Mouse (Mus musculus) Patski (cell line): ENCODE measurements around the gene Sel1l3. TPM values are rescaled to one million over a fixed set of nuclear protein-coding genes. Genes with fewer than 3 reads are reported as not detected.

Experiments used
- ATAC-seq: fragments of 100-300 bp; one replicate; pipeline ENCODE4 v1.8.0; 2021
- CTCF ChIA-PET: fragments of 350-600 bp; sonication (Branson Sonifier 250); formaldehyde crosslinking; loops from one replicate; lab custom pipeline; 2022; ENCODE audit warnings: inconsistent platforms; lab: Charles Lee
- POLR2A ChIA-PET: fragments of 350-600 bp; sonication (Branson Sonifier 250); formaldehyde crosslinking; loops from one replicate; lab custom pipeline; 2022; ENCODE audit warnings: antibody characterized with exemption, inconsistent platforms; lab: Charles Lee
- DNase-seq: peaks from one replicate; pipeline ENCODE4 v3.0.0-alpha.2; 2011; ENCODE audit warnings: low read depth, low spot score
- H3K27me3 ChIP-seq: fragments of 371-371 bp; one replicate; pipeline ENCODE4 v1.5.1; 2021
- CTCF ChIP-seq: fragments of 100-300 bp; IDR thresholded peaks from one replicate; pipeline ENCODE4 v1.5.1; 2021
- in situ Hi-C: fragments of 300-500 bp; cut with MboI; formaldehyde crosslinking; loops from 3 replicates; pipeline ENCODE4 v1.11.1; 2018; ENCODE audit warnings: low pct_unique_long_range_greater_than_20kb, mixed read lengths
- polyA plus RNA-seq: library from polyadenylated mRNA; unstranded; gene quantifications from one replicate; pipeline ENCODE4 v1.2.3, GENCODE M21; 2021

Sel1l3 gene
- polyA plus RNA-seq, 1 experiment from 2014 or later, result 8.1 TPM

DNA sequence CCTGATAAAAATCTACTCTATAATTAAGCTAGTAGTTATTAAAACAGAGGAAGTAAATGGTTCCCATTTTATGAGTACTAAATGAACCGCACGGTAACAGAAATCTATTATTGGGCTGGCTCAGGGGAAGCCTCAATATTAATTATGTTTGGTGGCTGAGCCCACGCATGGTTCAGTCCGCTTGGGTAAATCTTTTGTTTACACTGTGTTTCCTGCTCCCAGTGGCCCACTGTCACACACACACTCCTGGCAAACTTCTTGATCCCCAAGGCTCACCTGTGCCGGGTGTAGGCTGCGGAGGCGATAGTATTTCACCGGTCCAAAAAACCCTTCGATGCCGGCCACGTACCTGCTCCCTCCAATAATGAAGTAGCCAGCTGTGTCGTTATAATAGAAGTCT lies 39.3 kb downstream of the Sel1l3 start:
- DNase-seq (no peak), ATAC-seq (no peak)
- H3K27me3 ChIP-seq, result no peaks in the 10 kb centered on the region
- POLR2A ChIA-PET, result interaction anchor here (0.7 kb wide), 1 partner anchor 445 kb away, joined by 3 read pairs; no protein-coding TSS in a partner anchor
- CTCF ChIA-PET, result interaction anchor here (0.7 kb wide), 1 partner anchor 8 kb away, joined by 3 read pairs; no protein-coding TSS in a partner anchor
- no peak for TF ChIP-seq CTCF
- in situ Hi-C loops, result no loop called here

DNA sequence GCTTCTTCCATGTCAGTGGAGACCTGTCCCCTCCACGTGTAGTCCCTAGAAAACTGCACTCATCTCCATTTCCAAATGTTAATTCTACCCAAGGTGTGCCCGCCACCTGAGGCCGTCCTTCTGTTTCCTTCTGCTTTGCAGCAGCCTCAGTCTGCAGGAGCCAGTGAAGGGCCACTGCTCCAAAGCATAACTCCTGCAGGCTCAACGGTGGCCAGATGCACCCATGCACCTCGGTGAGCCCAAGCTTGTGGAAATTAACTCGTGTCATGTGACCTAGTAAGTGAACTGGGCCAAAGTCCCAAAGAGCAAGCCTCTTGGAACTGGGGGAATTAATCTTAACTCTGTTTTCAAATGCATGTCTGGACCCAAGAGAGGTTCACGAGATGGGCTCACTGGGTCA lies 40.8 kb downstream of the Sel1l3 start:
- CTCF ChIA-PET, result interaction anchor here (1.3 to 2.5 kb wide), 3 partner anchors 8 to 10 kb away, joined by 3 to 7 read pairs (median 4); no protein-coding TSS in a partner anchor
- in situ Hi-C loops, result no loop called here
- ATAC-seq, result no peak

DNA sequence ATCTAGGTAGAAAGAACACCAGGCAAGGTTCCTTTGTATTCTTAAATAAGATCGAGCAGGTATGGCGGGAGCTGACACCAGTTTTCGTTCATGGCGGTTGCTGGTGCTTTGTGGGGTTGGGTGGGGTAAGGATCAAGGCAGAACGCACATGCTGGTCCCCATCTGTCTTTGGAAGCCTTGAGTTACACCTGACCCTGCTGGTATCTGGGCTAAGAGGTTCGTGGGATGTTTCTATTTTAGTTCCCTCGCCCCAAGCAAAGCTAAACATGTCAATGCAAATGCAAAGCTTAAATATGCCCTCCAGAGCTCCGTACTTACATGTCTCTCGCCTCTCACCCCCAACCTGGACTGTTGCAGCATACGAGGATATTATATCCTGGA lies 41.5 kb downstream of the Sel1l3 start:
- H3K27me3 ChIP-seq, result no peaks in the 10 kb centered on the region
- no peak for TF ChIP-seq CTCF
- in situ Hi-C loops, result no loop called here
- ChIA-PET CTCF (interaction anchor here (1.6 to 2.5 kb wide), 2 partner anchors 9 to 11 kb away, joined by 4 to 7 read pairs; no protein-coding TSS in a partner anchor), POLR2A (no interaction called here)
- no peak for ATAC-seq
- no peak for DNase-seq

More for the DNA sequence above, 40.8 kb downstream of the Sel1l3 start:
- no peak for TF ChIP-seq CTCF
- no peak for DNase-seq
- POLR2A ChIA-PET, result no interaction called here
- no peaks in the 10 kb centered on the region for H3K27me3 ChIP-seq

DNA sequence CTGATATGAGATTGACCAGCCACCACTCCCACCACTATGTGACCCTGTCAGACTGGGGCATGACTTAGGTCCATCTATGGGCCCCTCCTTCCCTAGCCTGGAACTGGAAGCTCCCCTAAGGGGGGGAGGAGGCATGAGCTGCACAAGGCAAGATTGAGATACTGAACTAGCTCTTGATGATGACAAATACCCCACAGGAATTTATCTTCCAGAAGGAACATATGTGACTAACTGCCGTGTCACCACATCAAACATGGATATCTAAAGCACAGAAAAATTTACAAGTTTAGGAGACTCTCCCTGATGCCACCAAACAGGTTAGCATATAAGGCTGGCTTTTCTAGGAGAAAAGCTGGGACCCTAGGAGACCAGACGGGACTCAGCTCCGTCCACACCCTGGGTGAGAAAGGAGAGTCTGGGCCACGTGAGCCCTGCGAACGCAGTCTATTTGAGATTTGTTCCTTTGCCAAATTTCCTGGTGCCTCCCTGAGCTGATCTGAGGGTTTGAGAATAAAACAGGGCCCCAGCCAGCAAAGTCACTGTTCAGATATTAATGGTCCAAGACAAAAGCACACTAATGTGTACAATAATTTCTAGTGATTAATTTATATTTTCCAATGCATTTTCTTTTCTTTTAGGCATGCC lies 42.0 kb downstream of the Sel1l3 start:
- in situ Hi-C loops, result no loop called here
- no peak for DNase-seq
- no peak for ATAC-seq
- POLR2A ChIA-PET, result no interaction called here
- TF ChIP-seq CTCF, result no peak
- CTCF ChIA-PET, result interaction anchor here (1.0 to 2.5 kb wide), 3 partner anchors 9 to 39 kb away, joined by 3 to 7 read pairs (median 4); no protein-coding TSS in a partner anchor
- H3K27me3 ChIP-seq, result no peaks in the 10 kb centered on the region

DNA sequence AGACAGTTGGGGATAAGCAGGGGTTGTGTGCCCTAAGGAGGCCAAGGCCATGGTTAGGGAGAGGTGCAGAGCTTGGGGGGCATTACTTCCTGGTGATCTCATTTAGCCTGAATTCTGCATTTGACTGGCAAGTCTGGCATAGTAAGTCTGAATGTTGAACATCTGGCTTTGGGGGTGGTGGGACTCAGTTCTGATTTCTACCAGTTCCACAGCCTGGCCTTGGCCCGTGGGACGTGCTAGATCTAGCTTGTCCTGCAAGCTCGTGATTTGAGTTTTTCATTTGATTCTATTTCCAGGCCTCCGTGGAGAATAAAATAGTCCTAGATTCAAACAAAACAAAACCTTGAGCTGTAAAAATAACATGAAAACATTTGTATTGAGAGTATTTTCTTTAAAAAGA lies 46.2 kb downstream of the Sel1l3 start:
- ChIA-PET POLR2A (interaction anchor here (0.6 kb wide), 1 partner anchor 35 kb away, joined by 3 read pairs; no protein-coding TSS in a partner anchor), CTCF (interaction anchor here (1.3 kb wide), 1 partner anchor 21 kb away, joined by 3 read pairs; no protein-coding TSS in a partner anchor)
- no peaks in the 10 kb centered on the region for H3K27me3 ChIP-seq
- no peak for ATAC-seq
- TF ChIP-seq CTCF, result no peak
- in situ Hi-C loops, result no loop called here
- no peak for DNase-seq

DNA sequence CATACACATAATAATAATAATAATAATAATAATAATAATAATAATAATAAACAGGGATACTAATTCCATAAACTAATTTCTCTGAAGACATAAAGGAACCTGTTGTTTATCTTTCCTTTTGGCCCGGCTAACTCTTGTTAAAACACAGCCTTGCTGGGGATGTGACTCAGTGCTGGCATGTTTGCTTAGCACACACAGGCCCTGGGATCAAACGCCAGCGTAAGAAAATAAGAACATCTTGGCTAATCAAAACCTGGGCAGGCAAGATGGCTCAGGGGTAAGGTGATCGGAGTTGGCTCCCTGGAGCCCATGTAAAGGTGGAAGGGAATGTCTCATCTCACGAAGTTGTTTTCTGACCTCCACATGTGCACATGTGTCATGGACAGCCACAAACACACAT lies 48.1 kb downstream of the Sel1l3 start:
- no peaks in the 10 kb centered on the region for H3K27me3 ChIP-seq
- no peak for DNase-seq
- no peak for ATAC-seq
- CTCF ChIA-PET, result no interaction called here
- POLR2A ChIA-PET, result interaction anchor here (0.6 kb wide), 1 partner anchor 40 kb away, joined by 4 read pairs; no protein-coding TSS in a partner anchor
- no peak for TF ChIP-seq CTCF
- in situ Hi-C loops, result no loop called here

DNA sequence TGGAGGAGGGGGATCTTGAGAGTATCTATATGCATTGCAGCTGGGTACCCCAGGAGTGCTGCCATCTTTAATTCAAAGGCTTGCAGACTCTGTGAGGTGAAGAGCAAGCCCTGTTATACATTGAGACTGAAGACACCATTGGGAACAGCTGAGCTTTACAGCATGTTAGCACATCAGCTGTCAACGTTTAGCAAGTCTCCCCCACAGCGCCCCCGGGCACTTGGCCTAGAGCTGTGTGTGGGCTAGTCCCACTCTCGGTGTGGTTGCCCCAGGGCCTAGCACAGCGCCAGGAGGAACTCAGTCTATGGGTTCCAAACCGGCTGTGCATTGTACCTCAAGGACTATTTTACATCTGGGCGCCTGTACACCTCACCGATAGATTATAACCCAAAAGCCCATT lies 51.3 kb downstream of the Sel1l3 start:
- no peak for TF ChIP-seq CTCF
- peaks cover 4% of the 10 kb centered on the region for H3K27me3 ChIP-seq
- ATAC-seq (no peak), DNase-seq (no peak)
- CTCF ChIA-PET, result interaction anchor here (1.3 kb wide), 1 partner anchor 11 kb away, joined by 3 read pairs; no protein-coding TSS in a partner anchor
- POLR2A ChIA-PET, result interaction anchor here (0.5 kb wide), 1 partner anchor 65 kb away, joined by 3 read pairs; no protein-coding TSS in a partner anchor
- in situ Hi-C loops, result no loop called here

DNA sequence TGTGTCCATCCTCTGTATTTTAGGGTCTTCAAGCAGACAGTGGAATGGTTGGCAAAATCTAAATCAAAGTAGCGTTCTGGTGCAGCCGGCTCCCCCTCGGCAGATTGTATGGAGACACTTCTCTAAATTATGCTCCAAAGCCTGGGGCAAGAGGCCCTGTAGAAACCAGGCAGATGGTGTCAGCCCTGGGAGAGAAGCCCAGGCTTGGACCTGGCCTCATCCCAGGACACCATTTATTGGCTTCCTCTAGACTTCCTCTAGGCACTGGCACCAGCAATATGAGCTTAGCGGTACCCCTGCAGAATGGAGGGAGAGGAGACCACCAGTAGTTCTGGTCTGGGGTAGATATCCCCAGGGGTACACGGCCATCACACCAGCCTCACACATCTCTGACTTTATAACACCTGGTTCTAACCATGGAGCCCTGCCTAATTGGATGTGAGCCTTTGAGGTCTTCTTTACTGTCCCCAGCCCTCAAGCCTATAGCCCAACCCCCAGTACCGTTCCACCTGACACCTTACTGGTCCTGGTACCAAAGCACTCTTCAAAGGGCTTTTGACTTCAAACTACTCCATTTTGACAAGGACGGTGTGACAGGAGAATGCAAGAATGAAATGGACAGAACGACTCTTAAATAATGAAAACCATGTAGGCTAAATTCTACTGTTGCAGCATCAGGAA lies 52.1 kb downstream of the Sel1l3 start:
- DNase-seq (no peak), ATAC-seq (no peak)
- in situ Hi-C loops, result no loop called here
- ChIA-PET CTCF (interaction anchor here (1.3 kb wide), 1 partner anchor 11 kb away, joined by 3 read pairs; no protein-coding TSS in a partner anchor), POLR2A (no interaction called here)
- TF ChIP-seq CTCF, result no peak
- H3K27me3 ChIP-seq, result peaks cover 4% of the 10 kb centered on the region

DNA sequence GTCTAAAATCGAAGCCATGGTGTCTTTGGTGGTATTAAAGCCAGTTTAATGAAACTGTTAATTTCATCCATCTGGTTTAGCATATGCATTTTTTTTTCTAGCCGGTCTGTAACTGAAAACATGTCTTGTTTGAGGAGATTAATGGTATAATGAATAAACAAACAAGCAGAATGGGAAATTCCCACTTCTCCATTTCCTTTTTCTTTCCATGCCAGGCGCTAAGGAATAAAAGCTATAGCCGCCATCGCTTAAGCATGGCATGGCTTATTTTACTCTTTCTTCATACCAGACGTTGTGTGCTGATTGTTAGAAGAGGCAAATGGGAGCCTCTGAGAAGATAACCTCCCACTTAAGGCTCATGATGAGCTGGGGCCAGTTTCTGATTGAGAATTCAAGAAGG lies 53.5 kb downstream of the Sel1l3 start:
- no peak for DNase-seq
- ChIA-PET CTCF (no interaction called here), POLR2A (no interaction called here)
- in situ Hi-C loops, result no loop called here
- ATAC-seq, result no peak
- TF ChIP-seq CTCF, result no peak
- H3K27me3 ChIP-seq, result peaks cover 4% of the 10 kb centered on the region

DNA sequence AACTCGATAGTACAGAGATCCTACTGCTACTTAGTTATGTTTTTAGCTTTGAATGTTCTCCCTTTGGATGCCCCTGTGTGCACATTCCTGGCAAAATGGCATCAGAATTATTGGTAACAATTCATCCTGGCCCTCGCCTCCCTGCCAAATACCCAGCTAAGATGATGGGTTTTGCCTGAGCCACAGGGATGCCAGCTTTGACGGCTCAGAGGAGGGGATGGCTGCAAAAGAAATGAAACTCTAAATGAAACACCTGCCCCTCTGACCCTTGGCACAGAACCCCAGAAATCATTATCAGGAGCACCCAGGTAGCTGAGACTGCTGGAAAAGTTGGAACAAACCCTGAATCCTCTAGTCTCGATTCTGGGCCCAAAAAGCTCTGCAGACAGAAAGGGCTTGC lies 54.1 kb downstream of the Sel1l3 start:
- ChIA-PET CTCF (interaction anchor here (1.0 kb wide), 1 partner anchor 17 kb away, joined by 3 read pairs; no protein-coding TSS in a partner anchor), POLR2A (no interaction called here)
- no peak for DNase-seq
- in situ Hi-C loops, result no loop called here
- H3K27me3 ChIP-seq, result peaks cover 4% of the 10 kb centered on the region
- no peak for TF ChIP-seq CTCF
- ATAC-seq, result no peak
